Mouse (Mus musculus) testis, adult 2 months (tissue): ENCODE measurements around the gene Supt3. TPM values are rescaled to one million over a fixed set of nuclear protein-coding genes. Genes with fewer than 3 reads are reported as not detected.

Source experiments
- H3K27ac ChIP-seq: fragments of 200-500 bp; 2 replicates; pipeline ENCODE4 v1.5.1; 2012; ENCODE audit warnings: low read depth, low read length; ENCODE audit not compliant: control insufficient read depth, insufficient read depth
- H3K27me3 ChIP-seq: fragments of 200-500 bp; 2 replicates; pipeline ENCODE4 v1.6.1; 2012; ENCODE audit warnings: mild to moderate bottlenecking, low read length, moderate library complexity; ENCODE audit not compliant: control insufficient read depth, insufficient read depth
- H3K36me3 ChIP-seq: fragments of 200-500 bp; 2 replicates; pipeline ENCODE4 v1.6.1; 2012; ENCODE audit warnings: mild to moderate bottlenecking, low read length; ENCODE audit not compliant: control insufficient read depth, insufficient read depth
- H3K4me1 ChIP-seq: fragments of 200-500 bp; 2 replicates; pipeline ENCODE4 v1.6.1; 2012; ENCODE audit warnings: low read length; ENCODE audit not compliant: control insufficient read depth, insufficient read depth
- H3K4me3 ChIP-seq: fragments of 200-500 bp; 2 replicates; pipeline ENCODE4 v1.5.1; 2012; ENCODE audit warnings: low read depth, mild to moderate bottlenecking, low read length, moderate library complexity, mixed read lengths; ENCODE audit not compliant: control insufficient read depth
- CTCF ChIP-seq: fragments of 200-500 bp; IDR thresholded peaks from 2 replicates; pipeline ENCODE4 v1.5.1; 2012; ENCODE audit warnings: low read depth, mild to moderate bottlenecking, inconsistent platforms, low read length, moderate library complexity; ENCODE audit not compliant: control insufficient read depth, insufficient read depth, insufficient replicate concordance
- POLR2A ChIP-seq: fragments of 200-500 bp; IDR thresholded peaks from 2 replicates; pipeline ENCODE4 v1.6.1; 2012; ENCODE audit warnings: low read depth, mild to moderate bottlenecking, inconsistent platforms, low read length, moderate library complexity; ENCODE audit not compliant: control insufficient read depth
- polyA plus RNA-seq: library from polyadenylated mRNA; depleted of rRNA; stranded (reverse); fragments of >200 nt; gene quantifications from 2 replicates; pipeline ENCODE4 v1.2.3, GENCODE M21; 2012

Supt3 gene
- polyA plus RNA-seq, 1 experiment, result 19.6 TPM

- Histone ChIP-seq H3K36me3 (no peaks in the 10 kb centered on the region), H3K27me3 (no peaks in the 10 kb centered on the region), H3K4me3 (no peak overlapping the region), H3K4me1 (no peaks in the 10 kb centered on the region), H3K27ac (no peak overlapping the region)
- TF ChIP-seq CTCF (no peak), POLR2A (no peak)
Observed at GRCm38 (mm10) chr17:45016746-45017145, 239.8 kb downstream of the Supt3 start.

- TF ChIP-seq POLR2A, result no peak
- TF ChIP-seq CTCF, result no peak
- H3K27ac ChIP-seq, result no peak overlapping the region
- no peaks in the 10 kb centered on the region for H3K36me3 ChIP-seq
- no peaks in the 10 kb centered on the region for H3K27me3 ChIP-seq
- no peak overlapping the region for H3K4me3 ChIP-seq
- H3K4me1 ChIP-seq, result no peaks in the 10 kb centered on the region
Observed at GRCm38 (mm10) chr17:45020155-45020930, 243.4 kb downstream of the Supt3 start.

GRCm38 (mm10) chr17:45028441-45028840 is 251.5 kb downstream of the Supt3 start:
- TF ChIP-seq POLR2A (no peak), CTCF (no peak)
- Histone ChIP-seq H3K27me3 (no peaks in the 10 kb centered on the region), H3K4me3 (no peak overlapping the region), H3K4me1 (no peaks in the 10 kb centered on the region), H3K27ac (no peak overlapping the region), H3K36me3 (no peaks in the 10 kb centered on the region)

- Histone ChIP-seq H3K27me3 (no peaks in the 10 kb centered on the region), H3K4me3 (no peak overlapping the region), H3K27ac (no peak overlapping the region), H3K4me1 (no peaks in the 10 kb centered on the region), H3K36me3 (no peaks in the 10 kb centered on the region)
- TF ChIP-seq CTCF, result no peak
- TF ChIP-seq POLR2A, result no peak
Observed at GRCm38 (mm10) chr17:45029106-45029505, 252.2 kb downstream of the Supt3 start.

GRCm38 (mm10) chr17:45032209-45032608 is 255.3 kb downstream of the Supt3 start:
- Histone ChIP-seq H3K36me3 (no peaks in the 10 kb centered on the region), H3K4me1 (no peaks in the 10 kb centered on the region), H3K27ac (no peak overlapping the region), H3K27me3 (no peaks in the 10 kb centered on the region), H3K4me3 (no peak overlapping the region)
- TF ChIP-seq CTCF, result no peak
- no peak for TF ChIP-seq POLR2A

GRCm38 (mm10) chr17:45033617-45034016 is 256.7 kb downstream of the Supt3 start:
- no peaks in the 10 kb centered on the region for H3K4me1 ChIP-seq
- TF ChIP-seq POLR2A, result no peak
- no peak for TF ChIP-seq CTCF
- no peak overlapping the region for H3K27ac ChIP-seq
- H3K27me3 ChIP-seq, result no peaks in the 10 kb centered on the region
- H3K4me3 ChIP-seq, result no peak overlapping the region
- no peaks in the 10 kb centered on the region for H3K36me3 ChIP-seq

- Histone ChIP-seq H3K36me3 (no peaks in the 10 kb centered on the region), H3K4me1 (no peaks in the 10 kb centered on the region), H3K27ac (no peak overlapping the region)
Observed at GRCm38 (mm10) chr17:45041084-45041483, 264.1 kb downstream of the Supt3 start.

More at GRCm38 (mm10) chr17:45041084-45041483, 264.1 kb downstream of the Supt3 start:
- TF ChIP-seq CTCF (no peak), POLR2A (no peak)
- H3K4me3 ChIP-seq, result no peak overlapping the region
- no peaks in the 10 kb centered on the region for H3K27me3 ChIP-seq
